Comparison of ENCODE assay signal across 8 mouse cellular contexts in genomic region chr4:133251214-133251613, GRCm38 (mm10). TPM values are rescaled to one million over a fixed set of nuclear protein-coding genes. Genes with fewer than 3 reads are reported as not detected.
DNase-seq lines count a peak whose midpoint lies in the region; ATAC-seq lines count a peak whose summit lies in the region.

No protein-coding gene starts in this region.

- peak overlapping the region; percentile 52 for H3K4me2 ChIP-seq in forebrain, embryonic 14.5 days (ENCODE audit: low read length)
- H3K4me2 ChIP-seq in neural tube, embryonic 15.5 days = peak overlapping the region; percentile 55

- DNase-seq in kidney, adult 18-20 months = peak; percentile 29
- no peak for DNase-seq in kidney, adult 8-10 months
- peak; percentile 18 to 35 for DNase-seq in cerebellum, postnatal 36 days
- no peak for DNase-seq in forebrain, embryonic 14.5 days (ENCODE audit: low spot score)
- peak; percentile 61 for DNase-seq in limb, embryonic 10.5 days (ENCODE audit: low spot score)
- no peak for DNase-seq in natural killer cell, adult 2 months (ENCODE audit: low spot score in 2 of 2)
- DNase-seq in thymus, postnatal 0 days (ENCODE audit: low spot score) = no peak

- WGBS in forebrain, embryonic 14.5 days = 1% methylated on average over 28 of the region's 31 CpGs
- WGBS in limb, embryonic 10.5 days = under 1% methylated on average over 31 of the region's 31 CpGs
- WGBS in neural tube, embryonic 15.5 days = 2% methylated on average over 31 of the region's 31 CpGs

- H3K9me3 ChIP-seq in forebrain, embryonic 14.5 days (replicated peaks; ENCODE audit: control insufficient read depth, low read length) = no peaks in the 10 kb centered on the region
- no peaks in the 10 kb centered on the region for H3K9me3 ChIP-seq in limb, embryonic 10.5 days (replicated peaks)
- H3K9me3 ChIP-seq in neural tube, embryonic 15.5 days (replicated peaks) = no peaks in the 10 kb centered on the region

- peak overlapping the region; percentile 49 for H3K9ac ChIP-seq in forebrain, embryonic 14.5 days (ENCODE audit: low read length)
- H3K9ac ChIP-seq in neural tube, embryonic 15.5 days (replicated peaks) = peak overlapping the region; percentile 38

- peak overlapping the region; percentile 27 for H3K4me3 ChIP-seq in forebrain, embryonic 14.5 days (ENCODE audit: low read depth, low read length)
- H3K4me3 ChIP-seq in limb, embryonic 10.5 days = peak overlapping the region; percentile 57
- H3K4me3 ChIP-seq in neural tube, embryonic 15.5 days (replicated peaks) = peak overlapping the region; percentile 31

- no peak for ATAC-seq in forebrain, embryonic 14.5 days
- no peak for ATAC-seq in neural tube, embryonic 15.5 days (ENCODE audit: low FRiP score)

- no peak overlapping the region for H3K27ac ChIP-seq in forebrain, embryonic 14.5 days (ENCODE audit: low read depth, low read length)
- peak overlapping the region; percentile 61; the same call in 1 of the 2 replicates for H3K27ac ChIP-seq in limb, embryonic 10.5 days
- H3K27ac ChIP-seq in neural tube, embryonic 15.5 days (replicated peaks) = no peak overlapping the region

- peaks cover 33% of the 10 kb centered on the region for H3K27me3 ChIP-seq in forebrain, embryonic 14.5 days (replicated peaks; ENCODE audit: control insufficient read depth, insufficient read depth, low read length)
- H3K27me3 ChIP-seq in limb, embryonic 10.5 days (ENCODE audit: low read depth, poor library complexity, severe bottlenecking) = peaks cover 100% of the 10 kb centered on the region
- peaks cover 84% of the 10 kb centered on the region for H3K27me3 ChIP-seq in neural tube, embryonic 15.5 days (replicated peaks)

- no peaks in the 10 kb centered on the region for H3K36me3 ChIP-seq in forebrain, embryonic 14.5 days (ENCODE audit: control insufficient read depth, insufficient read depth, low read length)
- H3K36me3 ChIP-seq in limb, embryonic 10.5 days = no peaks in the 10 kb centered on the region
- no peaks in the 10 kb centered on the region for H3K36me3 ChIP-seq in neural tube, embryonic 15.5 days

- H3K4me1 ChIP-seq in forebrain, embryonic 14.5 days (ENCODE audit: control insufficient read depth, insufficient read depth, low read length) = peaks cover 4% of the 10 kb centered on the region
- peaks cover 31% of the 10 kb centered on the region for H3K4me1 ChIP-seq in limb, embryonic 10.5 days
- peaks cover 12% of the 10 kb centered on the region for H3K4me1 ChIP-seq in neural tube, embryonic 15.5 days

RNA-seq across cellular contexts. Expression of gene Map3k6, which starts 10.6 kb away (rescaled TPM):
- 1.1 and 1.7 TPM in 2 replicates for polyA plus RNA-seq in forebrain, embryonic 14.5 days (2014; fragmentation: Nextera tagmentation; extraction: Ambion mirVana)
- polyA plus RNA-seq in limb, embryonic 10.5 days (2016; fragmentation: Nextera tagmentation; extraction: Ambion mirVana) = 0.84 and 1.7 TPM in 2 replicates
- 3.0 and 4.0 TPM in 2 replicates for polyA plus RNA-seq in neural tube, embryonic 15.5 days (2015; fragmentation: Nextera tagmentation; extraction: Ambion mirVana)
- 2.2 and 2.6 TPM in 2 replicates for polyA plus RNA-seq in thymus, postnatal 0 days (2015; fragmentation: Nextera tagmentation; extraction: Ambion mirVana)

RNA-seq across cellular contexts. Expression of gene Sytl1, which starts 11.7 kb away (rescaled TPM):
- 0.32 and 0.54 TPM in 2 replicates for polyA plus RNA-seq in forebrain, embryonic 14.5 days (2014; fragmentation: Nextera tagmentation; extraction: Ambion mirVana)
- polyA plus RNA-seq in limb, embryonic 10.5 days (2016; fragmentation: Nextera tagmentation; extraction: Ambion mirVana) = 2.0 and 2.5 TPM in 2 replicates
- polyA plus RNA-seq in neural tube, embryonic 15.5 days (2015; fragmentation: Nextera tagmentation; extraction: Ambion mirVana) = 0.20 and 6.0 TPM in 2 replicates
- 34.2 and 34.8 TPM in 2 replicates for polyA plus RNA-seq in thymus, postnatal 0 days (2015; fragmentation: Nextera tagmentation; extraction: Ambion mirVana)

RNA-seq across cellular contexts. Expression of gene Tmem222, which starts 26.4 kb away (rescaled TPM):
- polyA plus RNA-seq in forebrain, embryonic 14.5 days (2014; fragmentation: Nextera tagmentation; extraction: Ambion mirVana) = 125 and 131 TPM in 2 replicates
- polyA plus RNA-seq in limb, embryonic 10.5 days (2016; fragmentation: Nextera tagmentation; extraction: Ambion mirVana) = 93.7 and 98.5 TPM in 2 replicates
- 115 and 117 TPM in 2 replicates for polyA plus RNA-seq in neural tube, embryonic 15.5 days (2015; fragmentation: Nextera tagmentation; extraction: Ambion mirVana)
- polyA plus RNA-seq in thymus, postnatal 0 days (2015; fragmentation: Nextera tagmentation; extraction: Ambion mirVana) = 93.2 and 94.0 TPM in 2 replicates

RNA-seq across cellular contexts. Expression of gene Gpr3, which starts 38.9 kb away (rescaled TPM):
- polyA plus RNA-seq in forebrain, embryonic 14.5 days (2014; fragmentation: Nextera tagmentation; extraction: Ambion mirVana) = 0.62 and 1.1 TPM in 2 replicates
- 0.51 and 0.72 TPM in 2 replicates for polyA plus RNA-seq in limb, embryonic 10.5 days (2016; fragmentation: Nextera tagmentation; extraction: Ambion mirVana)
- polyA plus RNA-seq in neural tube, embryonic 15.5 days (2015; fragmentation: Nextera tagmentation; extraction: Ambion mirVana) = 1.3 and 2.5 TPM in 2 replicates
- not detected in 2 replicates for polyA plus RNA-seq in thymus, postnatal 0 days (2015; fragmentation: Nextera tagmentation; extraction: Ambion mirVana)

RNA-seq across cellular contexts. Expression of gene Cd164l2, which starts 39.3 kb away (rescaled TPM):
- 0.43 and 1.4 TPM in 2 replicates for polyA plus RNA-seq in forebrain, embryonic 14.5 days (2014; fragmentation: Nextera tagmentation; extraction: Ambion mirVana)
- 3.1 and 4.1 TPM in 2 replicates for polyA plus RNA-seq in limb, embryonic 10.5 days (2016; fragmentation: Nextera tagmentation; extraction: Ambion mirVana)
- 2.6 and 3.9 TPM in 2 replicates for polyA plus RNA-seq in neural tube, embryonic 15.5 days (2015; fragmentation: Nextera tagmentation; extraction: Ambion mirVana)
- polyA plus RNA-seq in thymus, postnatal 0 days (2015; fragmentation: Nextera tagmentation; extraction: Ambion mirVana) = 0.86 and 1.1 TPM in 2 replicates

Comparison
In these comparisons a context has a peak if more than half of its experiments do, and no peak if none do; other contexts are left out.
1. DNase-seq: peak in kidney, adult 18-20 months (single experiment), cerebellum, postnatal 36 days (2 of 2) and limb, embryonic 10.5 days (single experiment); none in kidney, adult 8-10 months (0 of 2), forebrain, embryonic 14.5 days (single experiment), natural killer cell, adult 2 months (0 of 2) and thymus, postnatal 0 days (single experiment).
2. Peak in every context shown above with its lines, with median percentiles within 50 percentile points of each other: H3K4me3 ChIP-seq.